Mouse (Mus musculus) liver, embryonic 14.5 days (tissue): ENCODE measurements around the gene Tspan32. TPM values are rescaled to one million over a fixed set of nuclear protein-coding genes. Genes with fewer than 3 reads are reported as not detected.

ENCODE experiments used
- ATAC-seq: fragments of 200-750 bp; cut with Nextera tagmentation; 2 replicates; pipeline ENCODE4 v1.8.0; 2017; ENCODE audit warnings: moderate number of reproducible peaks, mild to moderate bottlenecking, moderate library complexity; ENCODE audit not compliant: insufficient read depth
- DNase-seq, 3 experiments: peaks; one replicate each; pipeline ENCODE4 v3.0.0-alpha.2; 2012 to 2013; ENCODE audit warnings: low read depth in 3 of 3, low spot score in 3 of 3
- H3K27ac ChIP-seq: fragments of 300-500 bp; sonication (generic); 2 replicates; pipeline ENCODE4 v1.5.1; 2014; ENCODE audit warnings: moderate library complexity, mild to moderate bottlenecking, control low read depth, inconsistent platforms
- H3K27me3 ChIP-seq: fragments of 300-500 bp; sonication (generic); 2 replicates; pipeline ENCODE4 v1.6.1; 2014; ENCODE audit warnings: mild to moderate bottlenecking, low read length, moderate library complexity; ENCODE audit not compliant: control insufficient read depth, insufficient read depth
- H3K36me3 ChIP-seq: fragments of 300-500 bp; sonication (generic); replicated peaks from 2 replicates; pipeline ENCODE4 v1.6.1; 2014; ENCODE audit warnings: low read depth; ENCODE audit not compliant: control insufficient read depth, insufficient read depth
- H3K4me1 ChIP-seq, 2 experiments: fragments of 200-500 bp in 1 of 2; fragments of 300-500 bp in 1 of 2; sonication (generic) in 1 of 2; replicated peaks; 2 replicates each; pipeline ENCODE4 v1.6.1; 2012 to 2014; ENCODE audit warnings: antibody characterized with exemption in 1 of 2, inconsistent platforms in 1 of 2, low read length in 1 of 2; ENCODE audit not compliant: control insufficient read depth in 2 of 2, insufficient read depth in 2 of 2
- H3K4me2 ChIP-seq: fragments of 300-500 bp; sonication (generic); 2 replicates; pipeline ENCODE4 v1.6.1; 2014; ENCODE audit warnings: low read depth, mild to moderate bottlenecking, control low read depth, moderate library complexity
- H3K4me3 ChIP-seq, 2 experiments: fragments of 200-500 bp in 1 of 2; fragments of 300-500 bp in 1 of 2; sonication (generic) in 1 of 2; 2 replicates each; pipeline ENCODE4 v1.5.1; 2012 to 2014; ENCODE audit warnings: low read depth in 2 of 2, low read length in 2 of 2, mild to moderate bottlenecking in 2 of 2, control low read depth in 1 of 2, inconsistent platforms in 1 of 2, moderate library complexity in 1 of 2; ENCODE audit not compliant: insufficient read depth in 1 of 2
- H3K9ac ChIP-seq: fragments of 300-500 bp; sonication (generic); replicated peaks from 2 replicates; pipeline ENCODE4 v1.6.1; 2014; ENCODE audit warnings: mild to moderate bottlenecking, control low read depth, moderate library complexity
- H3K9me3 ChIP-seq: fragments of 300-500 bp; sonication (generic); 2 replicates; pipeline ENCODE4 v1.6.1; 2016; ENCODE audit warnings: low read length, mixed read lengths; ENCODE audit not compliant: control insufficient read depth
- CTCF ChIP-seq: IDR thresholded peaks from 2 replicates; pipeline ENCODE4 v1.5.1; 2016; ENCODE audit warnings: antibody characterized with exemption, low read depth, control low read depth
- EP300 ChIP-seq: IDR thresholded peaks from 2 replicates; pipeline ENCODE4 v1.6.1; 2016; ENCODE audit warnings: antibody characterized with exemption, low read depth
- WGBS: fragments of 180-500 bp; shearing (Covaris S2); extraction: QIAGEN DNeasy Blood & Tissue Kit; methylation state at CpG from one replicate; pipeline ENCODE4 v1.1.7; 2014; ENCODE audit not compliant: insufficient replicate concordance; 5-methylcytosine and 5-hydroxymethylcytosine counted together
- polyA plus RNA-seq, 2 experiments: library from polyadenylated mRNA; depleted of rRNA in 1 of 2; stranded (reverse) in 1 of 2; unstranded in 1 of 2; fragments of >200 nt; fragmentation: Nextera tagmentation in 1 of 2; extraction: Ambion mirVana in 1 of 2; gene quantifications; 2 replicates each; pipeline versions ENCODE4 v1.2.1 to v1.2.3; 2012 to 2014

Gene Tspan32
- 40.7 and 47.7 TPM in 2 replicates for polyA plus RNA-seq (2012; rRNA removed)
- polyA plus RNA-seq (2014; fragmentation: Nextera tagmentation; extraction: Ambion mirVana), result 78.4 and 87.9 TPM in 2 replicates

- H3K9me3 ChIP-seq, result no peaks in the 10 kb centered on the region
- peak within 1 kb of the TSS; percentile 100 for H3K27ac ChIP-seq
- peak; percentile 28; the same call in 1 of the 2 replicates for TF ChIP-seq CTCF
- peak; percentile 60; the same call in 1 of the 2 replicates for TF ChIP-seq EP300
- no peaks in the 10 kb centered on the region for H3K27me3 ChIP-seq
- WGBS, result 4% methylated on average over 4 of the region's 4 CpGs
- DNase-seq (peak; percentile 69 to 77 (median 71)), ATAC-seq (peak; percentile 58)
- peaks cover 15% of the 10 kb centered on the region for H3K36me3 ChIP-seq
- H3K4me1 ChIP-seq, result peaks cover 23 to 45% of the 10 kb centered on the region in 2 experiments
- peak within 1 kb of the TSS; percentile 100 for H3K9ac ChIP-seq
- peak within 1 kb of the TSS; percentile 87 to 94 for H3K4me3 ChIP-seq
- H3K4me2 ChIP-seq, result peak within 1 kb of the TSS; percentile 99
Measured at GRCm38 (mm10) chr7:143004727-143005343, at the start of gene Tspan32. Gene Tspan32 (plus strand): TSS chr7:143005046.

GRCm38 (mm10) chr7:142956018-142956417 is 48.8 kb upstream of the Tspan32 start:
- H3K4me2 ChIP-seq, result no peak overlapping the region
- no peak overlapping the region for H3K4me3 ChIP-seq
- DNase-seq (no peak), ATAC-seq (no peak)
- 59% methylated on average over 2 of the region's 2 CpGs for WGBS
- TF ChIP-seq EP300, result no peak
- no peak for TF ChIP-seq CTCF
- H3K36me3 ChIP-seq, result no peaks in the 10 kb centered on the region
- H3K4me1 ChIP-seq, result no peaks in the 10 kb centered on the region
- H3K9me3 ChIP-seq, result no peaks in the 10 kb centered on the region
- no peak overlapping the region for H3K9ac ChIP-seq
- H3K27ac ChIP-seq, result no peak overlapping the region
- no peaks in the 10 kb centered on the region for H3K27me3 ChIP-seq

GRCm38 (mm10) chr7:142958817-142959216 is 46.0 kb upstream of the Tspan32 start:
- Histone ChIP-seq H3K36me3 (no peaks in the 10 kb centered on the region), H3K9me3 (no peaks in the 10 kb centered on the region), H3K4me1 (no peaks in the 10 kb centered on the region), H3K4me2 (no peak overlapping the region), H3K4me3 (no peak overlapping the region), H3K27ac (no peak overlapping the region), H3K27me3 (no peaks in the 10 kb centered on the region), H3K9ac (no peak overlapping the region)
- no peak for ATAC-seq
- 69% methylated on average over 1 of the region's 1 CpGs for WGBS
- TF ChIP-seq CTCF (no peak), EP300 (no peak)
- DNase-seq, result no peak

- H3K4me2 ChIP-seq, result no peak overlapping the region
- no peak overlapping the region for H3K27ac ChIP-seq
- ATAC-seq (no peak), DNase-seq (no peak)
- no peaks in the 10 kb centered on the region for H3K36me3 ChIP-seq
- no peak overlapping the region for H3K4me3 ChIP-seq
- WGBS, result 66% methylated on average over 4 of the region's 4 CpGs
- TF ChIP-seq CTCF (no peak), EP300 (no peak)
- H3K27me3 ChIP-seq, result no peaks in the 10 kb centered on the region; the same call in 1 of the 2 replicates
- no peaks in the 10 kb centered on the region for H3K4me1 ChIP-seq
- no peak overlapping the region for H3K9ac ChIP-seq
- H3K9me3 ChIP-seq, result no peaks in the 10 kb centered on the region
Measured at GRCm38 (mm10) chr7:142959752-142960151, 45.1 kb upstream of the Tspan32 start.

- H3K36me3 ChIP-seq, result no peaks in the 10 kb centered on the region
- peaks cover 63% of the 10 kb centered on the region for H3K27me3 ChIP-seq
- H3K4me3 ChIP-seq, result peak overlapping the region; percentile 20 to 42
- peak; percentile 61 for ATAC-seq
- no peaks in the 10 kb centered on the region for H3K4me1 ChIP-seq
- peak; percentile 20 to 41 (median 23) for DNase-seq
- H3K4me2 ChIP-seq, result peak overlapping the region; percentile 58
- H3K27ac ChIP-seq, result no peak overlapping the region
- WGBS, result 1% methylated on average over 36 of the region's 36 CpGs
- H3K9ac ChIP-seq, result no peak overlapping the region
- no peaks in the 10 kb centered on the region for H3K9me3 ChIP-seq
- TF ChIP-seq CTCF, result 0 out of 2 replicates have a peak, but pooled peaks have one; percentile 3
- no peak for TF ChIP-seq EP300
Measured at GRCm38 (mm10) chr7:142967414-142967883, 37.4 kb upstream of the Tspan32 start.
